Mouse (Mus musculus) kidney, adult 2 months (tissue): Measurements from ENCODE around the gene Lsp1.

Source experiments
- CTCF ChIP-seq: fragments of 200-500 bp; conservative IDR thresholded peaks from 2 replicates; pipeline ENCODE4 v1.5.1; 2011; ENCODE audit warnings: low read depth, mild to moderate bottlenecking, control low read depth, low read length, moderate library complexity, mixed read lengths; ENCODE audit not compliant: insufficient read depth, insufficient read length
- POLR2A ChIP-seq: fragments of 200-500 bp; IDR thresholded peaks from one replicate; pipeline ENCODE4 v1.6.1; 2011; ENCODE audit warnings: low read depth, low read length, control low read depth

DNA sequence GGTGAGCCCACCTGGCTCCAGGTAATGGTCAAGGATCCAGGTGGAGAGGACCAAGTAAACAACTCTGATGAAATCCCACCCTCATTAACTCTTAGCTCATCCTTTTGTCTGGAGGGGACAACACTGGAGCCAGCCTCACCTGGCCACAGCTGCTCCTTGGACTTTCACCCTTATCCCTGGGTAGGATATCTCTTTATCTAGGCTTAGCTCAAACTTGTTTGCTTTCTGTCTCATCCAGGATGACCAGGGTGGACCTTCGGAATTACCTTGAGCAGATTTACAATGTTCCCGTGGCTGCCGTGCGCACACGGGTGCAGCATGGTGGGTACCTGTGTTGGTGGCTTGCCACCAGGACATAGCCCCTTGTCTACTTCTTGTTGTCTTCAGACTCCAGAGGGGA, 75.2 kb downstream of the Lsp1 start:
- TF ChIP-seq POLR2A (no peak), CTCF (no peak)
